Mouse (Mus musculus) MN1 (cell line): ENCODE measurements around the gene Stard13.

Experiments
- DNase-seq: peaks from one replicate; pipeline ENCODE4 v3.0.0-alpha.2; 2016; ENCODE audit warnings: low spot score

The Stard13 gene

GRCm38 (mm10) chr5:151233400-151234031 lies at the start of gene Stard13:
Stard13 (minus strand) TSS chr5:151233836.
- DNase-seq, result no peak

GRCm38 (mm10) chr5:151279531-151279930 lies 45.9 kb upstream of the Stard13 start:
- no peak for DNase-seq

GRCm38 (mm10) chr5:151277927-151278326 lies 44.3 kb upstream of the Stard13 start:
- no peak for DNase-seq

- no peak for DNase-seq
Measured at GRCm38 (mm10) chr5:151275986-151276385, 42.4 kb upstream of the Stard13 start.

GRCm38 (mm10) chr5:151274265-151274664 lies 40.6 kb upstream of the Stard13 start:
- DNase-seq, result no peak

- DNase-seq, result no peak
Measured at GRCm38 (mm10) chr5:151270815-151271214, 37.2 kb upstream of the Stard13 start.

GRCm38 (mm10) chr5:151266896-151267634 lies 33.4 kb upstream of the Stard13 start:
- no peak for DNase-seq

GRCm38 (mm10) chr5:151261558-151261957 lies 27.9 kb upstream of the Stard13 start:
- DNase-seq, result no peak

GRCm38 (mm10) chr5:151252213-151252612 lies 18.6 kb upstream of the Stard13 start:
- no peak for DNase-seq

- DNase-seq, result no peak
Measured at GRCm38 (mm10) chr5:151251656-151252055, 18.0 kb upstream of the Stard13 start.

- peak; percentile 68 for DNase-seq
Measured at GRCm38 (mm10) chr5:151248671-151249620, 15.3 kb upstream of the Stard13 start.

- DNase-seq, result no peak
Measured at GRCm38 (mm10) chr5:151248084-151248483, 14.4 kb upstream of the Stard13 start.

- no peak for DNase-seq
Measured at GRCm38 (mm10) chr5:151247115-151247875, 13.7 kb upstream of the Stard13 start.

GRCm38 (mm10) chr5:151246287-151246686 lies 12.7 kb upstream of the Stard13 start:
- peak; percentile 18 for DNase-seq

GRCm38 (mm10) chr5:151245571-151245970 lies 11.9 kb upstream of the Stard13 start:
- DNase-seq, result no peak

GRCm38 (mm10) chr5:151238730-151239129 lies 5.1 kb upstream of the Stard13 start:
- DNase-seq, result peak; percentile 14

- no peak for DNase-seq
Measured at GRCm38 (mm10) chr5:151236411-151236810, 2.8 kb upstream of the Stard13 start.

GRCm38 (mm10) chr5:151232576-151233299 lies 898 bp downstream of the Stard13 start:
- no peak for DNase-seq

GRCm38 (mm10) chr5:151231861-151232260 lies 1.8 kb downstream of the Stard13 start:
- no peak for DNase-seq

- no peak for DNase-seq
Measured at GRCm38 (mm10) chr5:151231411-151231810, 2.2 kb downstream of the Stard13 start.

GRCm38 (mm10) chr5:151230427-151230826 lies 3.2 kb downstream of the Stard13 start:
- no peak for DNase-seq
